Mouse (Mus musculus) liver, embryonic 15.5 days (tissue): ENCODE data around the gene Jarid2. TPM values are rescaled to one million over a fixed set of nuclear protein-coding genes. Genes with fewer than 3 reads are reported as not detected.

Source experiments
- ATAC-seq: fragments of 200-750 bp; cut with Nextera tagmentation; 2 replicates; pipeline ENCODE4 v1.8.0; 2017; ENCODE audit warnings: moderate number of reproducible peaks, mild to moderate bottlenecking, moderate library complexity; ENCODE audit not compliant: insufficient read depth
- H3K27ac ChIP-seq: fragments of 300-500 bp; sonication (generic); replicated peaks from 2 replicates; pipeline ENCODE4 v1.5.1; 2015; ENCODE audit warnings: mild to moderate bottlenecking, inconsistent platforms
- H3K27me3 ChIP-seq: fragments of 300-500 bp; sonication (generic); 2 replicates; pipeline ENCODE4 v1.6.1; 2015; ENCODE audit warnings: mild to moderate bottlenecking, inconsistent platforms
- H3K36me3 ChIP-seq: fragments of 300-500 bp; sonication (generic); replicated peaks from 2 replicates; pipeline ENCODE4 v1.6.1; 2015; ENCODE audit warnings: moderate library complexity, mild to moderate bottlenecking, inconsistent platforms
- H3K4me1 ChIP-seq: fragments of 300-500 bp; sonication (generic); replicated peaks from 2 replicates; pipeline ENCODE4 v1.6.1; 2015; ENCODE audit warnings: inconsistent platforms
- H3K4me2 ChIP-seq: fragments of 300-500 bp; sonication (generic); 2 replicates; pipeline ENCODE4 v1.6.1; 2015; ENCODE audit warnings: moderate library complexity, mild to moderate bottlenecking, inconsistent platforms
- H3K4me3 ChIP-seq: fragments of 300-500 bp; sonication (generic); replicated peaks from 2 replicates; pipeline ENCODE4 v1.5.1; 2015; ENCODE audit warnings: mild to moderate bottlenecking, inconsistent platforms
- H3K9ac ChIP-seq: fragments of 300-500 bp; sonication (generic); 2 replicates; pipeline ENCODE4 v1.6.1; 2015; ENCODE audit warnings: moderate library complexity, mild to moderate bottlenecking, inconsistent platforms
- H3K9me3 ChIP-seq: fragments of 300-500 bp; sonication (generic); replicated peaks from 2 replicates; pipeline ENCODE4 v1.6.1; 2016; ENCODE audit warnings: inconsistent platforms
- WGBS: fragments of 180-500 bp; shearing (Covaris S2); methylation state at CpG from one replicate; pipeline ENCODE4 v1.1.7; 2015; ENCODE audit warnings: mixed read lengths; ENCODE audit not compliant: insufficient replicate concordance; 5-methylcytosine and 5-hydroxymethylcytosine counted together
- polyA plus RNA-seq: library from polyadenylated mRNA; unstranded; fragments of >200 nt; fragmentation: Nextera tagmentation; extraction: Ambion mirVana; gene quantifications from 2 replicates; pipeline ENCODE4 v1.2.1, GENCODE M21; 2015

The Jarid2 gene
- polyA plus RNA-seq, 1 experiment from 2014 or later = 10.4 TPM

GRCm38 (mm10) chr13:44753206-44753605, 23.9 kb downstream of the Jarid2 start:
- Histone ChIP-seq H3K4me3 (no peak overlapping the region), H3K27me3 (no peaks in the 10 kb centered on the region), H3K36me3 (no peaks in the 10 kb centered on the region), H3K9me3 (no peaks in the 10 kb centered on the region), H3K9ac (no peak overlapping the region), H3K4me2 (no peak overlapping the region), H3K27ac (no peak overlapping the region), H3K4me1 (no peaks in the 10 kb centered on the region; the same call in 1 of the 2 replicates)
- no peak for ATAC-seq
- 71% methylated on average over 2 of the region's 2 CpGs for WGBS

- no peak overlapping the region for H3K27ac ChIP-seq
- H3K9ac ChIP-seq = no peak overlapping the region
- no peak overlapping the region for H3K4me3 ChIP-seq
- H3K4me2 ChIP-seq = no peak overlapping the region
- peaks cover 2% of the 10 kb centered on the region for H3K4me1 ChIP-seq
- no peaks in the 10 kb centered on the region for H3K9me3 ChIP-seq
- no peaks in the 10 kb centered on the region for H3K36me3 ChIP-seq
- no peaks in the 10 kb centered on the region for H3K27me3 ChIP-seq
- 63% methylated on average over 5 of the region's 5 CpGs for WGBS
- ATAC-seq = no peak
Observed at GRCm38 (mm10) chr13:44755434-44755833, 26.2 kb downstream of the Jarid2 start.

GRCm38 (mm10) chr13:44758750-44759149, 29.5 kb downstream of the Jarid2 start:
- no peaks in the 10 kb centered on the region for H3K27me3 ChIP-seq
- H3K9ac ChIP-seq = no peak overlapping the region
- H3K4me2 ChIP-seq = no peak overlapping the region
- WGBS = 41% methylated on average over 1 of the region's 1 CpGs
- no peak for ATAC-seq
- no peak overlapping the region for H3K4me3 ChIP-seq
- peaks cover 14% of the 10 kb centered on the region for H3K4me1 ChIP-seq
- no peaks in the 10 kb centered on the region for H3K9me3 ChIP-seq
- no peak overlapping the region for H3K27ac ChIP-seq
- H3K36me3 ChIP-seq = no peaks in the 10 kb centered on the region

- Histone ChIP-seq H3K4me3 (no peak overlapping the region), H3K9ac (no peak overlapping the region), H3K27ac (no peak overlapping the region), H3K36me3 (no peaks in the 10 kb centered on the region), H3K4me2 (no peak overlapping the region), H3K27me3 (no peaks in the 10 kb centered on the region), H3K4me1 (peaks cover 14% of the 10 kb centered on the region), H3K9me3 (no peaks in the 10 kb centered on the region)
- no peak for ATAC-seq
- WGBS = 67% methylated on average over 1 of the region's 1 CpGs
Observed at GRCm38 (mm10) chr13:44760761-44761160, 31.5 kb downstream of the Jarid2 start.

- H3K9me3 ChIP-seq = no peaks in the 10 kb centered on the region
- H3K4me3 ChIP-seq = no peak overlapping the region
- no peak for ATAC-seq
- 43% methylated on average over 3 of the region's 3 CpGs for WGBS
- peaks cover 14% of the 10 kb centered on the region for H3K4me1 ChIP-seq
- no peaks in the 10 kb centered on the region for H3K36me3 ChIP-seq
- H3K27me3 ChIP-seq = no peaks in the 10 kb centered on the region
- no peak overlapping the region for H3K9ac ChIP-seq
- no peak overlapping the region for H3K27ac ChIP-seq
- H3K4me2 ChIP-seq = no peak overlapping the region
Observed at GRCm38 (mm10) chr13:44763068-44763467, 33.8 kb downstream of the Jarid2 start.

GRCm38 (mm10) chr13:44767751-44768150, 38.5 kb downstream of the Jarid2 start:
- Histone ChIP-seq H3K27ac (no peak overlapping the region), H3K4me2 (no peak overlapping the region), H3K27me3 (no peaks in the 10 kb centered on the region), H3K9ac (no peak overlapping the region), H3K4me3 (no peak overlapping the region), H3K9me3 (no peaks in the 10 kb centered on the region), H3K4me1 (0 out of 2 replicates have a peak, but pooled peaks cover 7% of the 10 kb centered on the region), H3K36me3 (no peaks in the 10 kb centered on the region)
- ATAC-seq = no peak
- 48% methylated on average over 6 of the region's 6 CpGs for WGBS

- Histone ChIP-seq H3K4me1 (0 out of 2 replicates have a peak, but pooled peaks cover 3% of the 10 kb centered on the region), H3K9ac (no peak overlapping the region), H3K4me3 (no peak overlapping the region), H3K27me3 (no peaks in the 10 kb centered on the region), H3K36me3 (no peaks in the 10 kb centered on the region), H3K27ac (no peak overlapping the region), H3K9me3 (no peaks in the 10 kb centered on the region), H3K4me2 (no peak overlapping the region)
- no peak for ATAC-seq
- WGBS = 64% methylated on average over 5 of the region's 5 CpGs
Observed at GRCm38 (mm10) chr13:44770808-44771605, 41.7 kb downstream of the Jarid2 start.

- H3K4me2 ChIP-seq = no peak overlapping the region
- H3K9me3 ChIP-seq = no peaks in the 10 kb centered on the region
- H3K4me1 ChIP-seq = 0 out of 2 replicates have a peak, but pooled peaks cover 3% of the 10 kb centered on the region
- H3K27ac ChIP-seq = no peak overlapping the region
- H3K9ac ChIP-seq = no peak overlapping the region
- H3K36me3 ChIP-seq = no peaks in the 10 kb centered on the region
- H3K4me3 ChIP-seq = no peak overlapping the region
- WGBS = 71% methylated on average over 3 of the region's 3 CpGs
- no peak for ATAC-seq
- no peaks in the 10 kb centered on the region for H3K27me3 ChIP-seq
Observed at GRCm38 (mm10) chr13:44772816-44773215, 43.5 kb downstream of the Jarid2 start.

GRCm38 (mm10) chr13:44774351-44774750, 45.1 kb downstream of the Jarid2 start:
- no peak overlapping the region for H3K4me2 ChIP-seq
- H3K36me3 ChIP-seq = no peaks in the 10 kb centered on the region
- H3K27me3 ChIP-seq = no peaks in the 10 kb centered on the region
- no peak overlapping the region for H3K9ac ChIP-seq
- H3K4me3 ChIP-seq = no peak overlapping the region
- H3K4me1 ChIP-seq = no peaks in the 10 kb centered on the region
- no peak overlapping the region for H3K27ac ChIP-seq
- ATAC-seq = no peak
- 46% methylated on average over 4 of the region's 4 CpGs for WGBS
- no peaks in the 10 kb centered on the region for H3K9me3 ChIP-seq

GRCm38 (mm10) chr13:44775396-44775795, 46.1 kb downstream of the Jarid2 start:
- Histone ChIP-seq H3K27me3 (no peaks in the 10 kb centered on the region), H3K4me1 (peaks cover 4% of the 10 kb centered on the region; the same call in 1 of the 2 replicates), H3K4me3 (no peak overlapping the region), H3K27ac (no peak overlapping the region), H3K9me3 (no peaks in the 10 kb centered on the region), H3K36me3 (no peaks in the 10 kb centered on the region), H3K9ac (no peak overlapping the region), H3K4me2 (no peak overlapping the region)
- no peak for ATAC-seq
- WGBS = 68% methylated on average over 3 of the region's 3 CpGs

- Histone ChIP-seq H3K27ac (no peak overlapping the region), H3K4me2 (no peak overlapping the region), H3K27me3 (no peaks in the 10 kb centered on the region), H3K9ac (no peak overlapping the region), H3K4me1 (peaks cover 5% of the 10 kb centered on the region; the same call in 1 of the 2 replicates), H3K9me3 (no peaks in the 10 kb centered on the region), H3K36me3 (no peaks in the 10 kb centered on the region), H3K4me3 (no peak overlapping the region)
- ATAC-seq = no peak
- 29% methylated on average over 1 of the region's 1 CpGs for WGBS
Observed at GRCm38 (mm10) chr13:44780506-44780905, 51.2 kb downstream of the Jarid2 start.
